Mouse (Mus musculus) embryonic fibroblast, embryonic 13.5 days (primary cell): ENCODE results near the gene Mtus2.

Source experiments
- CTCF ChIP-seq: IDR thresholded peaks from 2 replicates; pipeline ENCODE4 v1.5.1; 2011; ENCODE audit warnings: mild to moderate bottlenecking, control low read depth, low read length, moderate library complexity, borderline replicate concordance; ENCODE audit not compliant: insufficient read depth
- POLR2A ChIP-seq: IDR thresholded peaks from 2 replicates; pipeline ENCODE4 v1.6.1; 2011; ENCODE audit warnings: low read depth, mild to moderate bottlenecking, control low read depth, low read length, moderate library complexity

- no peak for TF ChIP-seq CTCF
- no peak for TF ChIP-seq POLR2A
These were observed 203.5 kb downstream of the Mtus2 start for GRCm38 (mm10) chr5:148160529-148161154.
